Mouse (Mus musculus) brain, embryonic 14.5 days (tissue): ENCODE measurements around the gene Ncor1. TPM values are rescaled to one million over a fixed set of nuclear protein-coding genes. Genes with fewer than 3 reads are reported as not detected.

ENCODE experiments used
- DNase-seq: peaks from one replicate; pipeline ENCODE4 v3.0.0-alpha.2; 2011; ENCODE audit warnings: low read depth
- CTCF ChIP-seq: fragments of 200-500 bp; IDR thresholded peaks from 2 replicates; pipeline ENCODE4 v1.5.1; 2012; ENCODE audit warnings: inconsistent platforms, mild to moderate bottlenecking, moderate library complexity, borderline replicate concordance; ENCODE audit not compliant: insufficient read depth, insufficient read length; ENCODE audit errors: extremely low read depth
- POLR2A ChIP-seq: fragments of 200-500 bp; IDR thresholded peaks from 2 replicates; pipeline ENCODE4 v1.6.1; 2012; ENCODE audit warnings: mild to moderate bottlenecking, inconsistent platforms, borderline replicate concordance; ENCODE audit not compliant: poor library complexity, insufficient read depth, insufficient read length, severe bottlenecking; ENCODE audit errors: extremely low read depth
- polyA plus RNA-seq: library from polyadenylated mRNA; depleted of rRNA; stranded (reverse); fragments of >200 nt; gene quantifications from 2 replicates; pipeline ENCODE4 v1.2.3, GENCODE M21; 2012

Ncor1 gene
- polyA plus RNA-seq, 1 experiment: 164 TPM

- peak; percentile 86 for DNase-seq
- TF ChIP-seq CTCF: peak; percentile 22; the same call in 1 of the 2 replicates
- TF ChIP-seq POLR2A: peak; percentile 9; the same call in 1 of the 2 replicates
Observed at GRCm38 (mm10) chr11:62456483-62457172, 1.7 kb downstream of the Ncor1 start.

- peak; percentile 56 for DNase-seq
- TF ChIP-seq CTCF (no peak), POLR2A (no peak)
Observed at GRCm38 (mm10) chr11:62456021-62456482, 2.3 kb downstream of the Ncor1 start.

GRCm38 (mm10) chr11:62455193-62455592, 3.1 kb downstream of the Ncor1 start:
- no peak for TF ChIP-seq CTCF
- TF ChIP-seq POLR2A: no peak
- DNase-seq: no peak

DNA sequence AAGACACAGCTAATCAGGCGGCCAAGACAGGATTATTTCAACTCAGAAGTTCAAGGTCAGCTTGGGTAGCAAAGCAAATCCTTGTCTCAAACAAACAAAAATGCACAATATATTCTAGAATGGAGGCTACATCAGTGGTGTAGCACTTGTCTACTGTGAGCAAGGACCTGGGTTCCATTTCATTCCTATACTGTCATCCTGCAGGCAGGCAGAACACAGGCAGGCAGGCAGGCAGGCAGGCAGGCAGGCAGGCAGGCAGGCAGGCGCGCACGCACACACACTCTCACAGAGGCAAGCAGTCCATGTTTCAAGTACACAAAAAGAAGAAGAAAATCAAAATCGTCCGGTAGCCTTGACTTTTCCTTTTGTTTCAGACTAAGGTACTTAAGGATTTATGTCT, 9.4 kb downstream of the Ncor1 start:
- DNase-seq: no peak
- TF ChIP-seq CTCF: no peak
- no peak for TF ChIP-seq POLR2A

DNA sequence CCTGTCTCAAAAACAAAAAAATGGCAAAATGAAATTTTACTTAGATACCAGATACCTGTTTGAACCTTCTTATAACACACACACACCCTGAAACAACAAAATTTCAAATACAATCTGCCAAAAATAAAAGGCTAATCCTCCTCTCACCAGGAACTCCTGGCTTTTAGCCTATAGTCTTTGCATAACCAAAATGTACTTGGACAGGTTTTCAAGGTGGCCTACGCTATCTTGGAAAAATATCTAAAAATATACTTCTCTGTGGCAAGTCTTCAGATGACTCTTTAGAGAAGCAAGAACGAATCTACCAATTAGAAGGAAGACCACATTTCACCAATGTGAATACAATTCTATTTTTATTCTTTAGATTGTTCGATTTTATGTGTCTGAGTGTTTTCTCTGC, 12.5 kb downstream of the Ncor1 start:
- no peak for DNase-seq

DNA sequence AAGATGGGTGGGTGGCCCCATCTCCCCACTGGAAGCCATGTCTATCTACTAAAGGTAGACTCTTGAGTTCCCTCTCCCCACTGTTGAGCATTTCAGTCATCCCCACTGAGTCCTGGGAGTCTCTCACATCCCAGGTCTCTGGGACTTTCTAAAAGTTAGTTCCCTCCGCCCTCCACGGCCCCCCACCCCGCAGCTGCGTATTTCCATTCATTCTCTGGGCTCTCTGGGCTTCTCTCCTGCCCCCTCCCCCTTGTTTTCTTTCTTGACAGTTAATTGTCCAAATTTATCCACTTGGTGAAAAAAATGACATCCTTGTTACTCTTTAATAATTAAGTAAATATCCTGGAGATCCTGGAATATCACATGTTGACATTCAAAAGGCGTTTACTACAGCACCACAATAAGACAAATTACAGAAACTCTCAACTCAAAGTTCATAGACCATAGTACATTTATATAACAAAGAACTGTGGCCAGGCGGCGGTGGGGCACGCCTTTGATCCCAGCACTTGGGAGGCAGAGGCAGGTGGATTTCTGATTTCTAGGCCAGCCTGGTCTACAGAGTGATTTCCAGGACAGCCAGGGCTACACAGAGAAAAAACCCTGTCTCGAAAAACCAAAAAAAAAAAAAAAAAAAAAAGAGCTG, 17.5 kb downstream of the Ncor1 start:
- DNase-seq: no peak
- no peak for TF ChIP-seq CTCF
- TF ChIP-seq POLR2A: no peak

More for the DNA sequence above, 12.5 kb downstream of the Ncor1 start:
- no peak for TF ChIP-seq POLR2A
- no peak for TF ChIP-seq CTCF

GRCm38 (mm10) chr11:62432211-62432610, 26.1 kb downstream of the Ncor1 start:
- TF ChIP-seq POLR2A (no peak), CTCF (no peak)
- DNase-seq: no peak

DNA sequence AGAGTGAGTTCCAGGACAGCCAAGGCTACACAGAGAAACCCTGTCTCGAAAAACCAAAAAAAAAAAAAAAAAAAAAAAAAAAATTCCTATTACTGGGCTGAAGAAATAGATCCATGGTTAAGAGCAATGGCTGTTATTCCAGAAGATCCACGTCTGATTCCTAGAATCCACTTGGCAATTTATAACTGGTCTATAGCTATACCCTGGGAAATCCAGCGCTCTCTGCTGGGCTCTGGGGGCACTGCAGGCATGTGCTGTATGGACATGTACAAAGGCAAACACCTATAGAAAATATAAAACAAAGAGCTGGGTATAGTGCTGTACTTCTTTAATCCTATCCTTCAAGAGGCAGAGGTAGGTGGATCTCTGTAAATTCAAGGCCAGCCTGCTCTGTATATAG, 31.2 kb downstream of the Ncor1 start:
- TF ChIP-seq POLR2A: no peak
- TF ChIP-seq CTCF: peak; percentile 36; the same call in 1 of the 2 replicates
- no peak for DNase-seq

- no peak for TF ChIP-seq CTCF
- TF ChIP-seq POLR2A: no peak
- DNase-seq: no peak
Observed at GRCm38 (mm10) chr11:62426266-62426665, 32.1 kb downstream of the Ncor1 start.

GRCm38 (mm10) chr11:62424525-62424924, 33.8 kb downstream of the Ncor1 start:
- peak; percentile 8 for DNase-seq
- TF ChIP-seq POLR2A: no peak
- TF ChIP-seq CTCF: no peak

GRCm38 (mm10) chr11:62415026-62415425, 43.3 kb downstream of the Ncor1 start:
- DNase-seq: no peak
- TF ChIP-seq POLR2A: no peak

- no peak for DNase-seq
- no peak for TF ChIP-seq CTCF
Observed at GRCm38 (mm10) chr11:62409611-62410010, 48.7 kb downstream of the Ncor1 start.
